Mouse (Mus musculus) midbrain, embryonic 12.5 days (tissue): ENCODE results near the gene Pld4. TPM values are rescaled to one million over a fixed set of nuclear protein-coding genes. Genes with fewer than 3 reads are reported as not detected.

Experiments
- ATAC-seq: fragments of 200-750 bp; cut with Nextera tagmentation; 2 replicates; pipeline ENCODE4 v1.8.0; 2017; ENCODE audit warnings: low read depth, moderate TSS enrichment, moderate library complexity; ENCODE audit not compliant: low FRiP score
- H3K27ac ChIP-seq: fragments of 300-500 bp; sonication (generic); replicated peaks from 2 replicates; pipeline ENCODE4 v1.5.1; 2016; ENCODE audit warnings: mild to moderate bottlenecking
- H3K27me3 ChIP-seq: fragments of 300-500 bp; sonication (generic); 2 replicates; pipeline ENCODE4 v1.6.1; 2016; ENCODE audit warnings: mild to moderate bottlenecking
- H3K36me3 ChIP-seq: fragments of 300-500 bp; sonication (generic); 2 replicates; pipeline ENCODE4 v1.6.1; 2016
- H3K4me1 ChIP-seq: fragments of 300-500 bp; sonication (generic); 2 replicates; pipeline ENCODE4 v1.6.1; 2016
- H3K4me2 ChIP-seq: fragments of 300-500 bp; sonication (generic); replicated peaks from 2 replicates; pipeline ENCODE4 v1.6.1; 2016; ENCODE audit warnings: mild to moderate bottlenecking, moderate library complexity
- H3K4me3 ChIP-seq: fragments of 300-500 bp; sonication (generic); 2 replicates; pipeline ENCODE4 v1.5.1; 2016; ENCODE audit warnings: mild to moderate bottlenecking
- H3K9ac ChIP-seq: fragments of 300-500 bp; sonication (generic); replicated peaks from 2 replicates; pipeline ENCODE4 v1.6.1; 2016; ENCODE audit warnings: mild to moderate bottlenecking, moderate library complexity
- H3K9me3 ChIP-seq: fragments of 300-500 bp; sonication (generic); 2 replicates; pipeline ENCODE4 v1.6.1; 2016; ENCODE audit warnings: mild to moderate bottlenecking
- WGBS: fragments of 180-500 bp; shearing (Covaris S2); methylation state at CpG from one replicate; pipeline ENCODE4 v1.1.7; 2016; 5-methylcytosine and 5-hydroxymethylcytosine counted together
- polyA plus RNA-seq: library from polyadenylated mRNA; unstranded; fragments of >200 nt; fragmentation: Nextera tagmentation; extraction: Ambion mirVana; gene quantifications from 2 replicates; pipeline ENCODE4 v1.2.1, GENCODE M21; 2016

Pld4 gene
- polyA plus RNA-seq, 1 experiment from 2014 or later = 6.7 TPM

GRCm38 (mm10) chr12:112742768-112743167 is 17.7 kb upstream of the Pld4 start:
- H3K27ac ChIP-seq = peak overlapping the region; percentile 16; the same call in 1 of the 2 replicates
- no peaks in the 10 kb centered on the region for H3K27me3 ChIP-seq
- no peak overlapping the region for H3K4me2 ChIP-seq
- no peaks in the 10 kb centered on the region for H3K9me3 ChIP-seq
- no peak overlapping the region for H3K4me3 ChIP-seq
- 72% methylated on average over 6 of the region's 6 CpGs for WGBS
- H3K9ac ChIP-seq = no peak overlapping the region
- H3K36me3 ChIP-seq = peaks cover 18% of the 10 kb centered on the region
- H3K4me1 ChIP-seq = peaks cover 13% of the 10 kb centered on the region
- ATAC-seq = no peak

GRCm38 (mm10) chr12:112743168-112743975 is 17.1 kb upstream of the Pld4 start:
- peak; percentile 71 for ATAC-seq
- Histone ChIP-seq H3K27me3 (no peaks in the 10 kb centered on the region), H3K27ac (peak overlapping the region; percentile 16; the same call in 1 of the 2 replicates), H3K4me3 (no peak overlapping the region), H3K9ac (no peak overlapping the region), H3K36me3 (peaks cover 12% of the 10 kb centered on the region), H3K4me2 (no peak overlapping the region), H3K9me3 (no peaks in the 10 kb centered on the region), H3K4me1 (peaks cover 14% of the 10 kb centered on the region)
- 58% methylated on average over 25 of the region's 25 CpGs for WGBS

GRCm38 (mm10) chr12:112744211-112744610 is 16.2 kb upstream of the Pld4 start:
- no peaks in the 10 kb centered on the region for H3K9me3 ChIP-seq
- H3K36me3 ChIP-seq = peaks cover 4% of the 10 kb centered on the region
- 86% methylated on average over 11 of the region's 11 CpGs for WGBS
- no peak overlapping the region for H3K4me2 ChIP-seq
- peak overlapping the region; percentile 8; the same call in 1 of the 2 replicates for H3K9ac ChIP-seq
- H3K27ac ChIP-seq = no peak overlapping the region
- ATAC-seq = no peak
- H3K27me3 ChIP-seq = no peaks in the 10 kb centered on the region
- peaks cover 14% of the 10 kb centered on the region for H3K4me1 ChIP-seq
- H3K4me3 ChIP-seq = no peak overlapping the region

- H3K4me2 ChIP-seq = no peak overlapping the region
- WGBS = 86% methylated on average over 10 of the region's 10 CpGs
- no peak overlapping the region for H3K4me3 ChIP-seq
- no peaks in the 10 kb centered on the region; the same call in 1 of the 2 replicates for H3K36me3 ChIP-seq
- H3K27ac ChIP-seq = no peak overlapping the region
- H3K9ac ChIP-seq = no peak overlapping the region
- no peaks in the 10 kb centered on the region for H3K9me3 ChIP-seq
- H3K4me1 ChIP-seq = peaks cover 14% of the 10 kb centered on the region
- no peak for ATAC-seq
- no peaks in the 10 kb centered on the region for H3K27me3 ChIP-seq
Measured at GRCm38 (mm10) chr12:112744891-112745580, 15.4 kb upstream of the Pld4 start.

DNA sequence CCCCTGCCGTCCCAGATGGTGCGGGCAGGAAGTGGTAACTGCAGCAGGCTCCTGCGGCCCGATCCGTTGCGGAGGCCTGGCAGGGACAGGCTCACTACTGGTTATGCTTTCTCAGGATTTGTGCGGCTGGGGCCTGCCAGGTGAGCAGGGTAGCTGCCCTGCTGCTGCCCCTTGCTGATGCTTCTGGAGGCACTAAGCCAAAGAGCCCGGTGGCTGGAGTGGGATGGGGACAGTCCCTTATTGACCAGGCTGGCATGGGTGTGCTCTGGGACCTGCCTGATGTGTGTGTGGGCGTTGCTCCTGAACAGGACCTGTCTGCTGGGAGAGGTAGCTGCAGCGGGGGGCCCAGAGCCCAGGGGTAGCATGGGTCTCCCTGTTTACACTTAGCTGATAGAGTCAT is 14.7 kb upstream of the Pld4 start:
- ATAC-seq = no peak
- Histone ChIP-seq H3K9me3 (no peaks in the 10 kb centered on the region), H3K27ac (no peak overlapping the region), H3K4me2 (no peak overlapping the region), H3K4me3 (no peak overlapping the region), H3K9ac (no peak overlapping the region), H3K4me1 (peaks cover 14% of the 10 kb centered on the region), H3K27me3 (no peaks in the 10 kb centered on the region), H3K36me3 (no peaks in the 10 kb centered on the region; the same call in 1 of the 2 replicates)
- 92% methylated on average over 10 of the region's 10 CpGs for WGBS

DNA sequence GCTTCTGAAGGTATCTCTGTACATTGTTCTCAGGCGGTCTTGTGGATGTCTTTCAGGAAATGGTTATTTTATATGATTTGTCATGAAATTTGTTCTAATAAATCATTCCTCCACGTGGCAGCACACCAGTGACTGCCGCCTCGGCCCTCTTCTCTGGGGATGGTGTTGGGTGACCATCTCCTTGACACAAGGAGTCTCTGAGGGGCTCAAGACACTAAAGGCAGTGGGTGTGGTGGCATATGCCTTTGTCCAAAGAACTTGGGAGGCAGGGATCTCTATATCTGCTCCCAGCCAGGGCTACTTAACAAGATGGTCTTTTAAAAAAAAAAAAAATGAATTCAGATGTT is 14.0 kb upstream of the Pld4 start:
- Histone ChIP-seq H3K27me3 (no peaks in the 10 kb centered on the region), H3K4me1 (peaks cover 16% of the 10 kb centered on the region), H3K9ac (no peak overlapping the region; the same call in 1 of the 2 replicates), H3K36me3 (no peaks in the 10 kb centered on the region; the same call in 1 of the 2 replicates), H3K4me3 (no peak overlapping the region), H3K9me3 (no peaks in the 10 kb centered on the region), H3K4me2 (no peak overlapping the region), H3K27ac (peak overlapping the region; percentile 92; the same call in 1 of the 2 replicates)
- 84% methylated on average over 4 of the region's 4 CpGs for WGBS
- no peak for ATAC-seq

DNA sequence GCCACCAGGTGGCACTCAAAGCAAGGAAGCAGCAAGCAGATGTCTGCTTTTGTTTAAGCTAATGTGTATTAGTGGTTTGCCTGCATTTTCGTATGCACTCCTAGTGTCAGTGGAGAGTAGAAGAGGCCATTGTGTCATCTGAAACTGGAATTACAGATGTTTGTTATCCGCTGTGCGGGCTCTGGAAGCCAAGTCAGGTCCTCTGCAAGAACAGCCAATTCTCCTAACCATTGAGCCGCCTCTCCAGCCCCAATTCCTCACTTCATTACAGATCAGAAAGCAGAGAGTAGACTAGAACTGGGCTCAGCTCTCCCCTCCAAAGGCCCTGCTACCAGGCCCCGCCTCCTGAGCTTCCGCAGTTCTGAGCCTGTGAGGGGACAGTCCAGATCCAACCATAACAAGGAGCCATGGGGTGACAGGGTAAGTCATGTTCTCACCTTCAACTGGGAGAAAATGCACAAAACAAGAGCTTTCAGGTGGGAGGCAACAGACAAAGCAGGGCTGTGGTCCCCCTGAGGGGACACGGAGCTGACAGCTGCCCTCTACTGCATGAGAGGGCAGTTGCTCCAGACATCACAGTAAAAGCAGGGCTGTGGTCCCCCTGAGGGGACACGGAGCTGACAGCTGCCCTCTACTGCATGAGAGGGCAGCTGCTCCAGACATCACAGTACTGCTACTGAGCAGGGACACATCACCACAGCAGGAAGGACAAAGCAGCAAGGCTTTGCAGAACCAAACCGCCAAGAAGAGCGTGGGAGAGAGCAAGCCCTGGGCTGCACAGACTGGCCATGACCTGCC is 13.4 kb upstream of the Pld4 start:
- ATAC-seq = peak; percentile 80
- Histone ChIP-seq H3K27me3 (no peaks in the 10 kb centered on the region), H3K4me2 (peak overlapping the region; percentile 32), H3K4me3 (no peak overlapping the region), H3K27ac (peak overlapping the region; percentile 92), H3K4me1 (peaks cover 16% of the 10 kb centered on the region), H3K9me3 (no peaks in the 10 kb centered on the region), H3K36me3 (no peaks in the 10 kb centered on the region; the same call in 1 of the 2 replicates), H3K9ac (peak overlapping the region; percentile 35)
- WGBS = 19% methylated on average over 10 of the region's 10 CpGs

- 0 out of 2 replicates have a peak overlapping the region, but pooled peaks have one; percentile 32 for H3K4me2 ChIP-seq
- no peak; the same call in 1 of the 2 replicates for ATAC-seq
- H3K27ac ChIP-seq = peak overlapping the region; percentile 92
- H3K4me3 ChIP-seq = no peak overlapping the region
- H3K9me3 ChIP-seq = no peaks in the 10 kb centered on the region
- no peaks in the 10 kb centered on the region for H3K27me3 ChIP-seq
- no peaks in the 10 kb centered on the region; the same call in 1 of the 2 replicates for H3K36me3 ChIP-seq
- peak overlapping the region; percentile 35; the same call in 1 of the 2 replicates for H3K9ac ChIP-seq
- WGBS = 77% methylated on average over 8 of the region's 8 CpGs
- H3K4me1 ChIP-seq = peaks cover 16% of the 10 kb centered on the region
Measured at GRCm38 (mm10) chr12:112747606-112747970, 12.9 kb upstream of the Pld4 start.

- Histone ChIP-seq H3K27ac (no peak overlapping the region), H3K9ac (no peak overlapping the region), H3K36me3 (no peaks in the 10 kb centered on the region), H3K9me3 (no peaks in the 10 kb centered on the region), H3K4me1 (peaks cover 16% of the 10 kb centered on the region), H3K27me3 (no peaks in the 10 kb centered on the region), H3K4me3 (no peak overlapping the region), H3K4me2 (no peak overlapping the region)
- ATAC-seq = no peak
- WGBS = 91% methylated on average over 12 of the region's 12 CpGs
Measured at GRCm38 (mm10) chr12:112750976-112751375, 9.5 kb upstream of the Pld4 start.

DNA sequence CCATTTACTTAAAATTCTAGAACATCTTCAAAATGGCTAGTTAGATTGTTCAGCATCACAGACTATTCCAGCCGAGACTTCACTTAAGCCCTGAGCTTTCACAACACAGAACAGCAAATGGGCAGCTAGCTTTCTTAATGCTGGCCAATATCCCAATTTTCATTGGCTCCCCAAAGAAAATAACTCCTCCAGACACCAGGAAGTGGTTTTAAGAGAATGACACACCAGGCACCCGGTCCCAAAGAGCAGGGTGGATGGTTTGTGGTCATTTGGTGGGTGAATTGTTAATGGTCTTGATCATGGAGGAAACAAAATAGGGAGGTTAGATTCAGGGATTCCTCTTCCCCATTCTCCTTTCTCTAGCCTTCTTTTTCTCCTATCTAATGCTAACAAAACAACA is 8.1 kb upstream of the Pld4 start:
- Histone ChIP-seq H3K27ac (no peak overlapping the region), H3K4me1 (peaks cover 7% of the 10 kb centered on the region), H3K9ac (no peak overlapping the region), H3K4me2 (no peak overlapping the region), H3K27me3 (no peaks in the 10 kb centered on the region), H3K4me3 (no peak overlapping the region), H3K36me3 (no peaks in the 10 kb centered on the region), H3K9me3 (no peaks in the 10 kb centered on the region)
- WGBS = 54% methylated on average over 2 of the region's 2 CpGs
- no peak for ATAC-seq

GRCm38 (mm10) chr12:112755900-112756299 is 4.6 kb upstream of the Pld4 start:
- H3K9me3 ChIP-seq = no peaks in the 10 kb centered on the region
- no peaks in the 10 kb centered on the region for H3K36me3 ChIP-seq
- H3K27me3 ChIP-seq = no peaks in the 10 kb centered on the region
- no peak overlapping the region for H3K9ac ChIP-seq
- no peak overlapping the region for H3K27ac ChIP-seq
- 80% methylated on average over 4 of the region's 4 CpGs for WGBS
- H3K4me2 ChIP-seq = no peak overlapping the region
- peaks cover 2% of the 10 kb centered on the region; the same call in 1 of the 2 replicates for H3K4me1 ChIP-seq
- ATAC-seq = no peak
- H3K4me3 ChIP-seq = no peak overlapping the region
